Mouse (Mus musculus) embryonic facial prominence, embryonic 13.5 days (tissue): ENCODE measurements around the gene Pdp2. TPM values are rescaled to one million over a fixed set of nuclear protein-coding genes. Genes with fewer than 3 reads are reported as not detected.
"Not testable (repeated sequence)": the region's sequence is repeated elsewhere in the genome, so short reads cannot be mapped to it uniquely, and the experiment has no call there.

Experiments used
- ATAC-seq: fragments of 200-750 bp; cut with Nextera tagmentation; 2 replicates; pipeline ENCODE4 v1.8.0; 2017; ENCODE audit warnings: low read depth; ENCODE audit not compliant: insufficient number of reproducible peaks, insufficient read depth, low FRiP score, low TSS enrichment
- H3K27ac ChIP-seq: fragments of 300-500 bp; sonication (generic); 2 replicates; pipeline ENCODE4 v1.5.1; 2015; ENCODE audit warnings: moderate library complexity, mild to moderate bottlenecking, inconsistent platforms
- H3K27me3 ChIP-seq: fragments of 300-500 bp; sonication (generic); 2 replicates; pipeline ENCODE4 v1.6.1; 2015; ENCODE audit warnings: mild to moderate bottlenecking, inconsistent platforms
- H3K36me3 ChIP-seq: fragments of 300-500 bp; sonication (generic); 2 replicates; pipeline ENCODE4 v1.6.1; 2015; ENCODE audit warnings: mild to moderate bottlenecking, inconsistent platforms
- H3K4me1 ChIP-seq: fragments of 300-500 bp; sonication (generic); 2 replicates; pipeline ENCODE4 v1.6.1; 2015; ENCODE audit warnings: inconsistent platforms
- H3K4me2 ChIP-seq: fragments of 300-500 bp; sonication (generic); 2 replicates; pipeline ENCODE4 v1.6.1; 2015; ENCODE audit warnings: moderate library complexity, mild to moderate bottlenecking, inconsistent platforms
- H3K4me3 ChIP-seq: fragments of 300-500 bp; sonication (generic); 2 replicates; pipeline ENCODE4 v1.5.1; 2015; ENCODE audit warnings: mild to moderate bottlenecking, inconsistent platforms
- H3K9ac ChIP-seq: fragments of 300-500 bp; sonication (generic); 2 replicates; pipeline ENCODE4 v1.6.1; 2015; ENCODE audit warnings: mild to moderate bottlenecking, inconsistent platforms
- H3K9me3 ChIP-seq: fragments of 300-500 bp; sonication (generic); 2 replicates; pipeline ENCODE4 v1.6.1; 2016; ENCODE audit warnings: inconsistent platforms
- WGBS: fragments of 180-500 bp; shearing (Covaris S2); methylation state at CpG from one replicate; pipeline ENCODE4 v1.1.7; 2015; ENCODE audit warnings: mixed read lengths; 5-methylcytosine and 5-hydroxymethylcytosine counted together
- polyA plus RNA-seq: library from polyadenylated mRNA; unstranded; fragments of >200 nt; fragmentation: Nextera tagmentation; extraction: Ambion mirVana; gene quantifications from 2 replicates; pipeline ENCODE4 v1.2.1, GENCODE M21; 2015

The Pdp2 gene
- polyA plus RNA-seq, 1 experiment from 2014 or later, result 11.0 TPM

DNA sequence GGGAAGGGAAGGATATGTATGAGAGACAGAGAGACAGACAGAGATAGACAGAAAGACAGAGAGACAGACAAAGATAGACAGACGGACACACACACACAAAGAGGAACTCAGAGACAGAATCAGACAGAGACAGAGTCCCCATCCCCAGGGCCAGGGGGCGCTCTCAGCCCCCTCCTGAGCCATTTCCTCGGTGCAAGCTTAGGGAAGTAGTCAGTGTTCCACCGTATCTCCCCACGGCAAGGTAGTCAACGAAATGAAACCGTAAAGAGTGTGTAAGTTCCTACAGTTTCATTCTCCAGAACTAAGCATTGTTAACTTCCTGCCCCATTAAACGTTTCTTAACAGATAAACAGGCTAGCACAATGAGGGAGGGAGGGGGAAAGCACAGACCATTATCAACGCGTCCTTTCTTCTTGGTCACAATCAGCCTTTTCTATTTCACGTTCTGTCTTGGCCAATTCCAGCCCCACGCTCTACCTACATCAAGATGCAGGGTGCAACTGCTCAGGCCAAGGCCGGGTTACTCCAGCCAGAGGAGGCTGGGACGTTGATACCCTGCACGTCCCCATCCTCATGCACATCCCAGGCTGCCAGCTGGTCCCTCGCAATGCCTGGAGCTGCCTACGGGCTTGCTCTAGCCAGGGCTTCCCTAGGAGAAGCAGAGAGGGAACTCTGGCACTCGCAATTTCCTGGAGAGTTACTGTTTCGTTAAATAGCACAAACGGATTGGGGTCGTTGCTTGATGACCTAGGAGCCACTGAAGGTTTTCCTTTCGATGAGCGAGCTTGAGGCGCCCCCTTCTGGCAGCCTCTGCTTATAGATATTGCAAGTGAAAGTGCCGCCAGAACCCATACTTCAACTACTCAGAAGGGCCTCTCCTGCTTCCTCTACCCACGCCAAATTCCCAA, 20.6 kb upstream of the Pdp2 start:
- no peaks in the 10 kb centered on the region for H3K4me1 ChIP-seq
- H3K4me2 ChIP-seq, result peak overlapping the region; percentile 77
- ATAC-seq, result 0 out of 2 replicates have a peak, but pooled peaks have one; percentile 37
- peak overlapping the region; percentile 46 for H3K4me3 ChIP-seq
- H3K9me3 ChIP-seq, result no peaks in the 10 kb centered on the region
- H3K36me3 ChIP-seq, result no peaks in the 10 kb centered on the region
- H3K9ac ChIP-seq, result peak overlapping the region; percentile 64; the same call in 1 of the 2 replicates
- WGBS, result 6% methylated on average over 26 of the region's 26 CpGs
- no peak overlapping the region for H3K27ac ChIP-seq
- H3K27me3 ChIP-seq, result no peaks in the 10 kb centered on the region; the same call in 1 of the 2 replicates

- H3K4me2 ChIP-seq, result no peak overlapping the region
- no peaks in the 10 kb centered on the region for H3K4me1 ChIP-seq
- no peak overlapping the region for H3K27ac ChIP-seq
- WGBS, result 88% methylated on average over 3 of the region's 3 CpGs
- no peaks in the 10 kb centered on the region for H3K36me3 ChIP-seq
- H3K4me3 ChIP-seq, result no peak overlapping the region
- no peak overlapping the region for H3K9ac ChIP-seq
- no peaks in the 10 kb centered on the region; the same call in 1 of the 2 replicates for H3K27me3 ChIP-seq
- ATAC-seq, result no peak
- no peaks in the 10 kb centered on the region for H3K9me3 ChIP-seq
These were observed 14.4 kb upstream of the Pdp2 start for GRCm38 (mm10) chr8:104576820-104577219.

GRCm38 (mm10) chr8:104577606-104578005, 13.6 kb upstream of the Pdp2 start:
- H3K9ac ChIP-seq, H3K4me3 ChIP-seq, H3K27ac ChIP-seq, H3K4me2 ChIP-seq, H3K4me1 ChIP-seq, ATAC-seq, H3K36me3 ChIP-seq, H3K9me3 ChIP-seq, H3K27me3 ChIP-seq: not testable (repeated sequence)
- 78% methylated on average over 17 of the region's 17 CpGs for WGBS

DNA sequence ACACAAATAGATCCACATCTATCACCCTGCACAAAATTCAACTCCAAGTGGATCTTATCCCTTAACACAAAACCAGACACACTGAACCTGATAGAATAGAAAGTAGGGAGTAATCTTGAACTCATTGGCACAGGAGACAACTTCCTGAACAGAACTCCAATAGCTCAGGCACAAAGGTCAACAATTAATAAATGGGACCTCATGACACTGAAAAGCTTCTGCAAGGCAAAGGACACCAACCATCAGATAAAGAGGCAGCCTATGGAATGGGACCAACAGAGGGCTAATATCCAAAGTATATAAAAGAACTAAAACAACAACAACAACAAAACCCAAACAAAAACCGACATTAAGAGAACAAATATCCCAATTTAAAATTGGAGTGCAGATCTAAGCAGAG, 6.7 kb upstream of the Pdp2 start:
- H3K27ac ChIP-seq, result no peak overlapping the region
- no peaks in the 10 kb centered on the region for H3K36me3 ChIP-seq
- no peak overlapping the region for H3K4me3 ChIP-seq
- H3K9me3 ChIP-seq, result no peaks in the 10 kb centered on the region
- no peak for ATAC-seq
- H3K4me1 ChIP-seq, result no peaks in the 10 kb centered on the region
- WGBS, result 55% methylated on average over 1 of the region's 1 CpGs
- no peak overlapping the region for H3K9ac ChIP-seq
- no peaks in the 10 kb centered on the region for H3K27me3 ChIP-seq
- H3K4me2 ChIP-seq, result no peak overlapping the region

DNA sequence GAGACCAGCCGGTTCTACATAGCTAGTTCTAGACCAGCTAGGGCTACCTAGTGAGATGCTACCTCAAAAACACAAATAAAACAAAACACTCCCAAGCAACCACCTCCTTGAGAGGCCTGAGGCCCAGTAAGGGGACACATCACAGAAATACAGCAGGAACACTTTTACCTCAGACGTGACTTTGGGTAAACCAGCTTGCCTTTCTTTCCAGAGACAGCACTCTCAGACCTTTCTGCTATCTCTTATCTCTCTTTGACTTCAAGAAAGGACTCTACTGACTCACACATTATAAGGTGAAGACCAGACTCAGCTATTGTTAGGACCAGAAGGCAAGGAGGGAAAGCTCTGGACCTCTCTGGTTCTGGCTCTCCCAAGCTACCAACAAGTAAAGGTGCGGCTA, 967 bp upstream of the Pdp2 start:
- H3K27ac ChIP-seq, result 0 out of 2 replicates have a peak overlapping the region, but pooled peaks have one; percentile 16
- no peak for ATAC-seq
- H3K4me3 ChIP-seq, result no peak overlapping the region
- no peak overlapping the region for H3K9ac ChIP-seq
- peaks cover 18% of the 10 kb centered on the region for H3K36me3 ChIP-seq
- no peaks in the 10 kb centered on the region for H3K27me3 ChIP-seq
- H3K4me2 ChIP-seq, result no peak overlapping the region
- H3K4me1 ChIP-seq, result peaks cover 11% of the 10 kb centered on the region
- WGBS, result 93% methylated on average over 3 of the region's 3 CpGs
- H3K9me3 ChIP-seq, result no peaks in the 10 kb centered on the region

DNA sequence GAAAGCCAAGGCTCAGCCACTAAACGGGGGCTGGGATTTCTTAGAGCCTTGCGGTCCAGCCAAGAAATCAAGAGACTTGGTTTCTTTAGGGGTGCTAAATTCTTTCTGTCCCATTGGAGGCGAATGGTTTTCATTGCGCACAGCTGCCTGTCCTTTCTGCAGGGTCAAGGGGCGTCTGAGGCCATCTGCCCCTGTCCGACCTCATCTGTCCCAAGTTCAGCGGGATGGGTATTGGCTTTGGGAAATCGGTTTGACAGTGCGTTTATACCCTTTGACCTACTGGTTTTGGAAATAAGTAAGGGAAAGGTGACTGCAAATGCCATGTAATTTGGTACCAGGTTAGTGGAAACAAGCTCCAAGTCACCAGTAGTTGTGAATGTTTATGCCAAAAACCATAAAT, 605 bp downstream of the Pdp2 start:
- ATAC-seq, result no peak
- WGBS, result 2% methylated on average over 9 of the region's 9 CpGs
- H3K27ac ChIP-seq, result peak overlapping the region; percentile 89

GRCm38 (mm10) chr8:104592566-104592965, 1.3 kb downstream of the Pdp2 start:
- H3K4me2 ChIP-seq, result peak overlapping the region; percentile 89
- H3K36me3 ChIP-seq, result peaks cover 32% of the 10 kb centered on the region
- H3K4me1 ChIP-seq, result peaks cover 11% of the 10 kb centered on the region
- no peaks in the 10 kb centered on the region for H3K9me3 ChIP-seq
- H3K27ac ChIP-seq, result no peak overlapping the region
- no peaks in the 10 kb centered on the region for H3K27me3 ChIP-seq
- no peak overlapping the region for H3K4me3 ChIP-seq
- no peak for ATAC-seq
- no peak overlapping the region for H3K9ac ChIP-seq
- WGBS, result 68% methylated on average over 6 of the region's 6 CpGs

More for the DNA sequence above, 605 bp downstream of the Pdp2 start:
- H3K27me3 ChIP-seq, result no peaks in the 10 kb centered on the region
- H3K4me1 ChIP-seq, result peaks cover 11% of the 10 kb centered on the region
- peaks cover 32% of the 10 kb centered on the region for H3K36me3 ChIP-seq
- peak overlapping the region; percentile 89 for H3K4me2 ChIP-seq
- H3K4me3 ChIP-seq, result peak overlapping the region; percentile 67
- peak overlapping the region; percentile 81 for H3K9ac ChIP-seq
- no peaks in the 10 kb centered on the region for H3K9me3 ChIP-seq

DNA sequence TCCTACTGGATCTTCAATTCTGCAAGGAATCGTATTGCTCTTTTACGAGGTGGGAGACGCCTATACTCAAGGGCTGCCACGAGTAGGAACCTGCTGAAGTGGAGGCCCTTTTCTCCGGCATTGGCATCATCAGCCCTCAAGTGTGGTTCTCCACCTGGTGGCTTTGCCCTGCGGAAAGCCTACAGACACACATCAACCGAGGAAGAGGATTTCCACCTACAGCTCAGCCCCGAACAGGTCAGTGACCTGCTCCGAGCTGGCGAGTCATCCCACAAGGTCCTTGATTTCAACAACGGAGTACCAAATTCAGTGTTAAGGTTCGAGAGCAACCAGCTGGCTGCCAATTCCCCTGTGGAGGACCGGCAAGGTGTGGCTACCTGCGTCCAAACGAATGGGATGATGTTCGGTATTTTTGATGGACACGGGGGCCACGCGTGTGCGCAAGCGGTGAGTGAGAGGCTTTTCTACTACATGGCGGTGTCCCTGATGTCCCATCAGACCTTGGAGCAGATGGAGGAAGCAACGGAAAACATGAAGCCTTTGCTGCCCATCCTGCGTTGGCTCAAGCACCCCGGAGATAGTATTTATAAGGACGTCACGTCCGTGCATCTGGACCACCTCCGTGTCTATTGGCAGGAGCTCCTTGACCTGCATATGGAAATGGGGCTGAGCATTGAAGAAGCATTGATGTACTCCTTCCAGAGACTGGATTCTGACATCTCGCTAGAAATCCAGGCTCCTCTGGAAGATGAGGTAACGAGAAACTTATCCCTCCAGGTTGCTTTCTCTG, 2.5 kb downstream of the Pdp2 start:
- Histone ChIP-seq H3K36me3 (peaks cover 32% of the 10 kb centered on the region), H3K27me3 (no peaks in the 10 kb centered on the region), H3K4me2 (no peak overlapping the region), H3K4me1 (peaks cover 11% of the 10 kb centered on the region), H3K27ac (no peak overlapping the region), H3K4me3 (no peak overlapping the region), H3K9ac (no peak overlapping the region), H3K9me3 (no peaks in the 10 kb centered on the region)
- no peak for ATAC-seq
- WGBS, result 94% methylated on average over 31 of the region's 31 CpGs

GRCm38 (mm10) chr8:104594611-104595362, 3.5 kb downstream of the Pdp2 start:
- no peaks in the 10 kb centered on the region for H3K9me3 ChIP-seq
- 95% methylated on average over 19 of the region's 19 CpGs for WGBS
- H3K36me3 ChIP-seq, result peaks cover 32% of the 10 kb centered on the region
- no peak overlapping the region for H3K27ac ChIP-seq
- H3K9ac ChIP-seq, result no peak overlapping the region
- H3K4me2 ChIP-seq, result no peak overlapping the region
- H3K4me3 ChIP-seq, result no peak overlapping the region
- peaks cover 11% of the 10 kb centered on the region for H3K4me1 ChIP-seq
- no peaks in the 10 kb centered on the region for H3K27me3 ChIP-seq
- no peak for ATAC-seq

GRCm38 (mm10) chr8:104595773-104596536, 4.7 kb downstream of the Pdp2 start:
- H3K4me2 ChIP-seq, result no peak overlapping the region
- no peak for ATAC-seq
- H3K4me3 ChIP-seq, result no peak overlapping the region
- H3K27ac ChIP-seq, result no peak overlapping the region
- H3K27me3 ChIP-seq, result no peaks in the 10 kb centered on the region
- H3K4me1 ChIP-seq, result peaks cover 11% of the 10 kb centered on the region
- WGBS, result 83% methylated on average over 21 of the region's 21 CpGs
- no peak overlapping the region for H3K9ac ChIP-seq
- no peaks in the 10 kb centered on the region for H3K9me3 ChIP-seq
- peaks cover 32% of the 10 kb centered on the region for H3K36me3 ChIP-seq
